ENCODE assay signal across 8 mouse cellular contexts in genomic region chr7:120843852-120844435, GRCm38 (mm10). TPM values are rescaled to one million over a fixed set of nuclear protein-coding genes. Genes with fewer than 3 reads are reported as not detected.
DNase-seq lines count a peak whose midpoint lies in the region; ATAC-seq and TF ChIP-seq lines count a peak whose summit lies in the region.

No protein-coding gene starts in this region.

- peaks cover 18% of the 10 kb centered on the region for H3K4me1 ChIP-seq in heart, embryonic 15.5 days (replicated peaks)
- peaks cover 69% of the 10 kb centered on the region for H3K4me1 ChIP-seq in liver, embryonic 13.5 days (replicated peaks)

- ATAC-seq in heart, embryonic 15.5 days (replicated peaks; ENCODE audit: insufficient number of reproducible peaks, insufficient read depth, low FRiP score, low read depth), result no peak
- no peak for ATAC-seq in liver, embryonic 13.5 days (ENCODE audit: low read depth)

- peak overlapping the region; percentile 88 for H3K9ac ChIP-seq in heart, embryonic 15.5 days
- peak overlapping the region; percentile 96 for H3K9ac ChIP-seq in liver, embryonic 13.5 days

- no peak for TF ChIP-seq POLR2A in brain, embryonic 14.5 days (IDR thresholded peaks at IDR 0.05; ENCODE audit: borderline replicate concordance, extremely low read depth, insufficient read depth, insufficient read length, poor library complexity, severe bottlenecking)

- H3K27ac ChIP-seq in left cerebral cortex, adult 2 months, result peak overlapping the region; percentile 88
- peak overlapping the region; percentile 97 for H3K27ac ChIP-seq in heart, embryonic 15.5 days
- peak overlapping the region; percentile 98 for H3K27ac ChIP-seq in liver, embryonic 13.5 days

- no peaks in the 10 kb centered on the region for H3K9me3 ChIP-seq in heart, embryonic 15.5 days (replicated peaks)
- H3K9me3 ChIP-seq in liver, embryonic 13.5 days (replicated peaks), result no peaks in the 10 kb centered on the region

- WGBS in heart, embryonic 15.5 days, result 7% methylated on average over 16 of the region's 16 CpGs
- 5% methylated on average over 16 of the region's 16 CpGs for WGBS in liver, embryonic 13.5 days (ENCODE audit: insufficient replicate concordance)

- peak overlapping the region; percentile 87 for H3K4me2 ChIP-seq in heart, embryonic 15.5 days
- H3K4me2 ChIP-seq in liver, embryonic 13.5 days, result peak overlapping the region; percentile 86

- H3K27me3 ChIP-seq in heart, embryonic 15.5 days, result no peaks in the 10 kb centered on the region
- no peaks in the 10 kb centered on the region for H3K27me3 ChIP-seq in liver, embryonic 13.5 days

- H3K36me3 ChIP-seq in heart, embryonic 15.5 days, result no peaks in the 10 kb centered on the region
- H3K36me3 ChIP-seq in liver, embryonic 13.5 days, result peaks cover 42% of the 10 kb centered on the region

- DNase-seq in left cerebral cortex, adult 2 months (ENCODE audit: extremely low spot score in 1 of 2, low spot score in 2 of 2), result no peak
- DNase-seq in left cerebral cortex, postnatal 10 days (ENCODE audit: extremely low spot score in 1 of 2, low spot score in 2 of 2), result no peak
- DNase-seq in brain, embryonic 14.5 days (ENCODE audit: low read depth), result peak; percentile 55
- no peak for DNase-seq in liver, embryonic 13.5 days
- no peak for DNase-seq in frontal cortex, adult 2 months (ENCODE audit: extremely low spot score in 1 of 2, low spot score in 1 of 2)
- no peak for DNase-seq in cerebellum, postnatal 4 days (ENCODE audit: low spot score in 2 of 2)
- no peak for DNase-seq in yolk sac, embryonic 10.5 days (ENCODE audit: low spot score)

- intact Hi-C loops in left cerebral cortex, adult 2 months (cut with DNase I), result loop anchor here (2.0 to 5.0 kb wide), 2 partner anchors 73 to 218 kb away; partner anchors contain the start of gene Polr3e
- intact Hi-C loops in left cerebral cortex, postnatal 10 days (cut with DNase I), result loop anchor here (2.0 to 5.0 kb wide), 2 partner anchors 38 to 73 kb away; partner anchors contain the start of gene Polr3e

- peak overlapping the region; percentile 62 for H3K4me3 ChIP-seq in left cerebral cortex, adult 2 months
- peak overlapping the region; percentile 78 for H3K4me3 ChIP-seq in heart, embryonic 15.5 days
- H3K4me3 ChIP-seq in liver, embryonic 13.5 days (replicated peaks), result peak overlapping the region; percentile 94

- no peak for TF ChIP-seq CTCF in left cerebral cortex, adult 2 months (IDR thresholded peaks at IDR 0.05)
- TF ChIP-seq CTCF in brain, embryonic 14.5 days (IDR thresholded peaks at IDR 0.05; ENCODE audit: borderline replicate concordance, extremely low read depth, insufficient read depth, insufficient read length), result no peak

RNA-seq across cellular contexts. Expression of gene Eef2k, which starts 1.3 kb away (rescaled TPM):
- 10 to 100 TPM; 34.1 to 34.4 TPM for total RNA-seq in left cerebral cortex, adult 2 months (2021)
- total RNA-seq in left cerebral cortex, postnatal 10 days (2021), result 10 to 100 TPM; 45.1 to 46.0 TPM
- polyA plus RNA-seq in brain, embryonic 14.5 days (2012; rRNA removed), result 31.6 and 34.6 TPM in 2 replicates
- polyA plus RNA-seq in heart, embryonic 15.5 days (2015; fragmentation: Nextera tagmentation; extraction: Ambion mirVana), result 31.5 and 42.8 TPM in 2 replicates
- polyA plus RNA-seq in liver, embryonic 13.5 days (2015; fragmentation: Nextera tagmentation; extraction: Ambion mirVana), result 42.2 and 44.2 TPM in 2 replicates
- 30.5 and 35.3 TPM in 2 replicates for polyA plus RNA-seq in frontal cortex, adult 2 months (2012; rRNA removed)

RNA-seq across cellular contexts. Expression of gene Gm5737, which starts 31.8 kb away (rescaled TPM):
- total RNA-seq in left cerebral cortex, adult 2 months (2021), result under 1 TPM in 1 of 2 experiments, not detected in 1; 0.27 TPM
- total RNA-seq in left cerebral cortex, postnatal 10 days (2021), result under 1 TPM in 1 of 2 experiments, not detected in 1; 0.28 TPM
- polyA plus RNA-seq in brain, embryonic 14.5 days (2012; rRNA removed), result 0.26 and 0.37 TPM in 2 replicates
- polyA plus RNA-seq in heart, embryonic 15.5 days (2015; fragmentation: Nextera tagmentation; extraction: Ambion mirVana), result not detected in 2 replicates
- polyA plus RNA-seq in liver, embryonic 13.5 days (2015; fragmentation: Nextera tagmentation; extraction: Ambion mirVana), result not detected in 2 replicates
- polyA plus RNA-seq in frontal cortex, adult 2 months (2012; rRNA removed), result not detected in 2 replicates
